Mouse (Mus musculus): ENCODE measurements at regions not wholly inside any gene's neighbourhood (a gene's known extent, or its start where the extent isn't known, plus 50 kb on each side); places are given as distances from the start of the nearest gene placed in this dataset.

DNA sequence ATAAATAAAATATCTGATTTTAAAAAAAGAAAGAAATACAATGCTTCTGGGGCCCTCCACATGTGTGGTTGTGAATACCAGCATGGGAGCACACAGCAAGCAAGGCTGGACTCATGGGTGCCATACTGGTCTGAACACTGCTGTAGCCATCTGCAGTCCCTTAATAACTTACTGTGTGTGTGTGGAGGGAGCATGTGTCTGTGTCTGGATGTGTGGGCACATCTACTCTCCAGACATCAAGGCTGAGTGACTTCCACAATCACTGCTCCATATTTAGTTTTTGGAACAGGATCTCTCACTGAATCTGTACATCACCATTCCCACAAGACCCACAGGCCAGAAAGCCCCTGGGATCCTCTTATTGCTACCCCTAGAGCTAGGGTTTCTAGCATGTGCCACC is 118.9 kb downstream of the Cyp26b1 start:
- TF ChIP-seq CTCF (IDR thresholded peaks at IDR 0.05; ENCODE audit: low read depth) (no peak), EP300 (IDR thresholded peaks at IDR 0.05; ENCODE audit: low read depth) (no peak)
